Mouse (Mus musculus) MEL (cell line): ENCODE data around the gene Med25. TPM values are rescaled to one million over a fixed set of nuclear protein-coding genes. Genes with fewer than 3 reads are reported as not detected.
A peak's percentile ranks its signal among the peaks of the same experiment; 100 is the strongest.

Experiments used
- DNase-seq: peaks from one replicate; pipeline ENCODE4 v3.0.0; 2011; ENCODE audit warnings: low read depth, low spot score
- H3K27ac ChIP-seq: 2 replicates; pipeline ENCODE4 v1.5.1; 2012; ENCODE audit warnings: low read depth, mild to moderate bottlenecking, control low read depth, low read length, moderate library complexity; ENCODE audit not compliant: control insufficient read depth
- H3K27me3 ChIP-seq, 2 experiments: fragments of 150-350 bp in 1 of 2; sonication (generic) in 1 of 2; 2 replicates each; pipeline ENCODE4 v1.6.1; 2012; ENCODE audit warnings: low read length in 2 of 2, mild to moderate bottlenecking in 2 of 2, improper control_type of control experiment in 1 of 2, moderate library complexity in 1 of 2; ENCODE audit not compliant: insufficient read depth in 2 of 2, control insufficient read depth in 1 of 2
- H3K36me3 ChIP-seq, 2 experiments: 2 replicates each; pipeline ENCODE4 v1.6.1; 2012 to 2014; ENCODE audit warnings: low read length in 2 of 2, improper control_type of control experiment in 1 of 2, inconsistent platforms in 1 of 2, mild to moderate bottlenecking in 1 of 2; ENCODE audit not compliant: insufficient read depth in 2 of 2, control insufficient read depth in 1 of 2
- H3K4me1 ChIP-seq, 2 experiments: fragments of 150-350 bp in 1 of 2; sonication (generic) in 1 of 2; 2 replicates each; pipeline ENCODE4 v1.6.1; 2012; ENCODE audit warnings: low read length in 2 of 2, improper control_type of control experiment in 1 of 2, mild to moderate bottlenecking in 1 of 2; ENCODE audit not compliant: insufficient read depth in 2 of 2, control insufficient read depth in 1 of 2
- H3K4me3 ChIP-seq, 2 experiments: fragments of 150-350 bp in 1 of 2; sonication (generic) in 1 of 2; 2 replicates each; pipeline ENCODE4 v1.5.1; 2012; ENCODE audit warnings: low read depth in 2 of 2, low read length in 2 of 2, mild to moderate bottlenecking in 2 of 2, moderate library complexity in 2 of 2, control low read depth in 1 of 2, improper control_type of control experiment in 1 of 2; ENCODE audit not compliant: control insufficient read depth in 1 of 2, insufficient read depth in 1 of 2
- H3K79me2 ChIP-seq: 2 replicates; pipeline ENCODE4 v1.6.1; 2012; ENCODE audit warnings: mild to moderate bottlenecking, low read length, moderate library complexity; ENCODE audit not compliant: control insufficient read depth, poor library complexity, insufficient read depth
- H3K9ac ChIP-seq: 2 replicates; pipeline ENCODE4 v1.6.1; 2012; ENCODE audit warnings: low read depth, mild to moderate bottlenecking, control low read depth, low read length, moderate library complexity; ENCODE audit not compliant: control insufficient read depth, poor library complexity, severe bottlenecking
- H3K9me3 ChIP-seq: fragments of 150-350 bp; sonication (generic); replicated peaks from 2 replicates; pipeline ENCODE4 v1.6.1; 2012; ENCODE audit warnings: mild to moderate bottlenecking, low read length, improper control_type of control experiment, moderate library complexity; ENCODE audit not compliant: insufficient read depth
- E2F4 ChIP-seq: IDR thresholded peaks from 2 replicates; pipeline ENCODE4 v1.6.1; 2011; ENCODE audit warnings: low read depth, low read length, improper control_type of control experiment, borderline replicate concordance
- EP300 ChIP-seq, 2 experiments: IDR thresholded peaks; 2 replicates each; pipeline ENCODE4 v1.6.1; 2011; ENCODE audit warnings: improper control_type of control experiment in 2 of 2, low read length in 2 of 2, low read depth in 1 of 2, mild to moderate bottlenecking in 1 of 2
- ETS1 ChIP-seq: IDR thresholded peaks from 2 replicates; pipeline ENCODE4 v1.6.1; 2012; ENCODE audit warnings: low read depth, mild to moderate bottlenecking, inconsistent platforms, low read length, improper control_type of control experiment, moderate library complexity
- GABPA ChIP-seq: IDR thresholded peaks from 2 replicates; pipeline ENCODE4 v1.6.1; 2012; ENCODE audit warnings: low read depth, mild to moderate bottlenecking, inconsistent platforms, low read length, improper control_type of control experiment, moderate library complexity
- HCFC1 ChIP-seq: IDR thresholded peaks from 2 replicates; pipeline ENCODE4 v1.6.1; 2012; ENCODE audit warnings: low read depth, mild to moderate bottlenecking, inconsistent platforms, low read length, improper control_type of control experiment, moderate library complexity
- JUND ChIP-seq: IDR thresholded peaks from 2 replicates; pipeline ENCODE4 v1.6.1; 2011; ENCODE audit warnings: low read depth, mild to moderate bottlenecking, improper control_type of control experiment, low read length
- MAFK ChIP-seq: IDR thresholded peaks from 2 replicates; pipeline ENCODE4 v1.6.1; 2011; ENCODE audit warnings: low read depth, mild to moderate bottlenecking, low read length, improper control_type of control experiment, borderline replicate concordance
- MAZ ChIP-seq: IDR thresholded peaks from 2 replicates; pipeline ENCODE4 v1.6.1; 2012; ENCODE audit warnings: low read depth, mild to moderate bottlenecking, inconsistent platforms, low read length, improper control_type of control experiment
- MXI1 ChIP-seq: IDR thresholded peaks from 2 replicates; pipeline ENCODE4 v1.6.1; 2011; ENCODE audit warnings: mild to moderate bottlenecking, low read depth, low read length, improper control_type of control experiment
- POLR2AphosphoS5 ChIP-seq: IDR thresholded peaks from 2 replicates; pipeline ENCODE4 v1.6.1; 2012; ENCODE audit warnings: low read depth, borderline replicate concordance, mild to moderate bottlenecking, inconsistent platforms, low read length, moderate library complexity, mixed read lengths
- RAD21 ChIP-seq: IDR thresholded peaks from 2 replicates; pipeline ENCODE4 v1.6.1; 2011; ENCODE audit warnings: mild to moderate bottlenecking, low read depth, low read length, improper control_type of control experiment
- RCOR1 ChIP-seq: IDR thresholded peaks from 2 replicates; pipeline ENCODE4 v1.6.1; 2012; ENCODE audit warnings: low read depth, mild to moderate bottlenecking, inconsistent platforms, low read length, improper control_type of control experiment
- SIN3A ChIP-seq: IDR thresholded peaks from 2 replicates; pipeline ENCODE4 v1.6.1; 2012; ENCODE audit warnings: low read length, improper control_type of control experiment, inconsistent platforms
- TBP ChIP-seq: IDR thresholded peaks from 2 replicates; pipeline ENCODE4 v1.8.0; 2011; ENCODE audit warnings: low read depth, low read length, improper control_type of control experiment
- TCF12 ChIP-seq: IDR thresholded peaks from 2 replicates; pipeline ENCODE4 v1.6.1; 2014; ENCODE audit warnings: low read depth, mild to moderate bottlenecking, inconsistent platforms, low read length, improper control_type of control experiment, moderate library complexity
- UBTF ChIP-seq: IDR thresholded peaks from 2 replicates; pipeline ENCODE4 v1.6.1; 2012; ENCODE audit warnings: low read depth, mild to moderate bottlenecking, inconsistent platforms, low read length, improper control_type of control experiment, moderate library complexity, borderline replicate concordance; ENCODE audit not compliant: insufficient read depth
- USF2 ChIP-seq, 2 experiments: IDR thresholded peaks; 2 replicates each; pipeline ENCODE4 v1.6.1; 2011 to 2012; ENCODE audit warnings: improper control_type of control experiment in 2 of 2, low read length in 2 of 2, borderline replicate concordance in 1 of 2, inconsistent platforms in 1 of 2, low read depth in 1 of 2, mild to moderate bottlenecking in 1 of 2; ENCODE audit not compliant: insufficient read depth in 1 of 2
- ZKSCAN1 ChIP-seq: IDR thresholded peaks from 2 replicates; pipeline ENCODE4 v1.6.1; 2012; ENCODE audit warnings: low read depth, mild to moderate bottlenecking, inconsistent platforms, low read length, improper control_type of control experiment, moderate library complexity
- ZNF384 ChIP-seq: IDR thresholded peaks from 2 replicates; pipeline ENCODE4 v1.6.1; 2012; ENCODE audit warnings: low read depth, mild to moderate bottlenecking, inconsistent platforms, low read length, improper control_type of control experiment
- polyA plus RNA-seq, 2 experiments: library from polyadenylated mRNA; stranded (reverse) in 1 of 2; unstranded in 1 of 2; fragments of >175 nt in 1 of 2; fragments of >200 nt in 1 of 2; gene quantifications; 2 replicates each; pipeline versions ENCODE4 v1.2.1 to v1.2.4; 2012; ENCODE audit warnings: low replicate concordance in 2 of 2, low read depth in 1 of 2; ENCODE audit not compliant: insufficient read length in 2 of 2, insufficient read depth in 1 of 2, missing spikeins in 1 of 2
- total RNA-seq: library from RNA; depleted of rRNA; stranded (reverse); fragments of 300-350 nt; gene quantifications from 2 replicates; pipeline ENCODE4 v1.2.3, GENCODE M21; 2012

Gene Med25
- total and polyA plus RNA-seq, 3 experiments: 53.9 to 118 TPM; not detected in 1

DNA sequence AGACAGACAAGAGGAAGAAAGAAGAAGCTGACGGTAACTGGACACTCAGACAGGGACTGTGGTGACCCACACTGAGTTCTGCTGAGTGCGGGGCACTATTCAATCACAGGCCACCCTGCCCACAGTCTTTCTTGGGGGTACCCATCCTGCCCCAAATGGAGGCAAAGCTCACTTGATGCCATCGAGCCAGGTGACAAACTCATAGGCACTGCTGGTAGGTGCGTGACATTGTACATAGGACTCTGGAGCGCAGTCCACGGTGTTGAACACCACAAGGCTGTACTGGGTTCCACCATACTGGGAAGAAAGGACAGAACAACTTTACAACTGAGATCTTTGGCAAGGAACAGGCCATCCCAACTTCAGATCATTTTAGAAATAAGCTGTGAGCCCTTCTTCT is 901 bp downstream of the Med25 start:
- DNase-seq: peak; percentile 50
- Histone ChIP-seq H3K79me2 (peaks cover 25% of the 10 kb centered on the region), H3K9me3 (no peaks in the 10 kb centered on the region), H3K36me3 (peaks cover 0 to 10% of the 10 kb centered on the region in 2 experiments; a peak in 3 of 4 replicates), H3K4me3 (peak overlapping the region; percentile 63 to 88), H3K4me1 (peaks cover 0 to 23% of the 10 kb centered on the region in 2 experiments; a peak in 2 of 4 replicates), H3K27me3 (no peaks in the 10 kb centered on the region), H3K27ac (no peak overlapping the region), H3K9ac (peak overlapping the region; percentile 83)
- no peak for TF ChIP-seq HCFC1
- TF ChIP-seq RAD21: no peak
- TF ChIP-seq POLR2AphosphoS5: no peak

DNA sequence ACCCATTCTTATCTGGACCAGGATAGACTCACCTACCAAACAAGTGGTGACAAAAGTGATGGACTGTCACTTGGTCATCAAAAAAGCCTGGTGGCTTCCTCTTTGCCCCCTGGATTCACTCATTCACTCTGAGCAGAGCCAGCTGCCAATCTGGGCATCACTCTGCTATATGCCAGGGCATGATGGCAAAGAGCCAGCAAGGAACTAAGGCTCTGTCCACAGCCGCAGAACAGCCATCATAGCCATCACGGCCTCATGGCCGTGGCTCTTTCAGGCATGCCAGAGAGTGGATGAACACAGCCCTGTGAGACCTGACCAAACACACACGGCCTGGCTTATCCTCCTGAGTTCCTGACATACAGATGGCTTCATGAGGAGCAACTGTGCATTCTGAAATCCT is 1.8 kb downstream of the Med25 start:
- TF ChIP-seq RCOR1 (no peak), TCF12 (no peak), UBTF (no peak), EP300 (IDR thresholded peaks at IDR 0.05; ENCODE audit: low read depth in 1 of 2, low read length in 2 of 2) (no peak), TBP (no peak), E2F4 (no peak), ETS1 (no peak), HCFC1 (no peak), SIN3A (no peak), MAZ (no peak), MXI1 (no peak), MAFK (no peak), USF2 (IDR thresholded peaks at IDR 0.05; ENCODE audit: borderline replicate concordance in 1 of 2, insufficient read depth in 1 of 2, low read depth in 1 of 2, low read length in 2 of 2) (no peak), ZKSCAN1 (no peak), ZNF384 (no peak), JUND (no peak), GABPA (no peak)
- TF ChIP-seq, all 39 proteins: peak for 0
- H3K79me2 ChIP-seq: peaks cover 25% of the 10 kb centered on the region
- no peak overlapping the region; the same call in 1 of the 2 replicates for H3K9ac ChIP-seq
- H3K4me3 ChIP-seq: no peak overlapping the region
- peaks cover 2 to 10% of the 10 kb centered on the region in 2 experiments; a peak in 3 of 4 replicates for H3K36me3 ChIP-seq
- peaks cover 0 to 22% of the 10 kb centered on the region in 2 experiments; a peak in 2 of 4 replicates for H3K4me1 ChIP-seq
- no peak overlapping the region for H3K27ac ChIP-seq
- no peak for DNase-seq
- H3K9me3 ChIP-seq: no peaks in the 10 kb centered on the region
- H3K27me3 ChIP-seq: no peaks in the 10 kb centered on the region
